Mouse (Mus musculus) neutrophil, adult 59 days (primary cell): Measurements from ENCODE around the gene Rspo1. TPM values are rescaled to one million over a fixed set of nuclear protein-coding genes. Genes with fewer than 3 reads are reported as not detected.

Experiments used
- total RNA-seq, 2 experiments: library from RNA; stranded (reverse); gene quantifications; 1 replicate in 1 of 2; 2 replicates in 1 of 2; pipeline ENCODE4 v1.2.4; 2023

The Rspo1 gene
- total RNA-seq: 1 to 10 TPM; 2.1 to 2.6 TPM

GRCm38 (mm10) chr4:124985671-124986602 is at the start of gene Rspo1:
Gene Rspo1 (plus strand): TSS chr4:124986430.

GRCm38 (mm10) chr4:124936613-124937471 is 49.4 kb upstream of the Rspo1 start, which contains the start of gene 9930104L06Rik:
Gene 9930104L06Rik (plus strand): TSS chr4:124937048.

GRCm38 (mm10) chr4:124939211-124939610 is 47.0 kb upstream of the Rspo1 start, which contains the start of gene Cdca8:
Gene Cdca8 (minus strand): TSS chr4:124939311.

DNA sequence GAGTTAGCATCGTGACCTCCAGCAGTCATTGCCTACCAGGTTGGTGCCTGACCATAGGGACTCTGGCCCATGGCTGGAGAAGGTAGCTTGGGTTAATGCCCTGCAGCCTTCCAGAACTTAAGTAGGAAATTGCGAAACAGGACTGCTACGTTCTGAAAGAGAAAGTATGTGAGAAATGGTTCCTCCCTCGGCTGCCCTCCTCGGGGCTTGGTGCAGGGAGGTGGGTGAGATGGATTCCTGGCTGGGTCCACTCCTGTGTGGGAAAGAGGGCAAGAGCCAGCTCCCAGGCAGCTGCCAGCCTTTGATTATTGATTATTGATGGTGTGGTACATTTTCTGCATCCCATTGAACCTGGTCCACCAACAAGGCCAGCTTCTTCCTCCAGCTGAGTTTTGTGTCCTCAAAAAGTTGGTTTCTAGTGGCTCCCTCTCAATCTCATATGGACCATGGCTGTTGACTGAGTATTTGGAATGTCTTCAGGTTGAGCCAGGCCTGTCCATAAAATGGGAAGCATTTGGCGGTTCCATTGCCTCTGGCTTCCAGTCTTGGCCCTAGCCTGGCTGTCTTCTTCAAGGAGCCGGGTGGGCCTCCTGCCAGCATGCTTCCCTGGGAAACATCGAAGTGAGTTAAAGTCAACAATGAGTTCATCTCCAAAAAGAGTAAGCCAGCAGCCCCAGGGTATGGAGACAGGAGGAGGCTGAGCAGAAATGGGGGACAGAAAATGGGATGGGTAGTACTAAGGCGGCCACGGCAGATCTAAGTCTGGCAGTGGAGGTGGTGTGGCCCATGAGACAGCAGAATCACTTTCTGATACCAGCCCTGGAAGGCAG is 29.8 kb downstream of the Rspo1 start, which contains the start of gene Gnl2:
TSS of gene Gnl2 (plus strand) at position 780 of the 830 bp plus-strand sequence.

Other genes starting within 250 kb of the Rspo1 start
- gene Inpp5b, start 244.6 kb upstream of the Rspo1 start, total RNA-seq: 10 to 100 TPM; 55.9 to 68.3 TPM
- 10 to 100 TPM; 51.5 to 53.4 TPM for gene Mtf1, start 184.3 kb upstream of the Rspo1 start, total RNA-seq
- gene Yrdc, start 135.8 kb upstream of the Rspo1 start, total RNA-seq: 10 to 100 TPM; 49.0 to 57.3 TPM
- 10 to 100 TPM in 1 of 2 experiments, 1 to 10 TPM in 1; 9.9 to 10.7 TPM for gene 1110065P20Rik, start 135.2 kb upstream of the Rspo1 start, total RNA-seq
- under 1 TPM in 1 of 2 experiments, not detected in 1; 0.18 TPM for gene Maneal, start 124.3 kb upstream of the Rspo1 start, total RNA-seq
- not detected for gene Epha10, start 105.5 kb upstream of the Rspo1 start, total RNA-seq
- 10 to 100 TPM in 1 of 2 experiments, 1 to 10 TPM in 1; 9.5 to 12.9 TPM for gene 9930104L06Rik, start 49.4 kb upstream of the Rspo1 start, total RNA-seq
- 10 to 100 TPM; 62.1 to 65.9 TPM for gene Cdca8, start 47.1 kb upstream of the Rspo1 start, total RNA-seq
- gene Gnl2, start 30.2 kb downstream of the Rspo1 start, total RNA-seq: 10 to 100 TPM; 50.5 to 68.9 TPM
- not detected for gene Dnali1, start 79.3 kb downstream of the Rspo1 start, total RNA-seq
- 10 to 100 TPM; 31.7 to 32.7 TPM for gene Snip1, start 80.2 kb downstream of the Rspo1 start, total RNA-seq
- 10 to 100 TPM; 19.1 to 28.1 TPM for gene Meaf6, start 98.7 kb downstream of the Rspo1 start, total RNA-seq
- gene Zc3h12a, start 141.4 kb downstream of the Rspo1 start, total RNA-seq: 100 to 1,000 TPM; 134 to 145 TPM